Mouse (Mus musculus) CH12.LX (cell line): ENCODE measurements at regions not wholly inside any gene's neighbourhood (a gene's known extent, or its start where the extent isn't known, plus 50 kb on each side); places are given as distances from the start of the nearest gene placed in this dataset.

ENCODE experiments used
- CTCF ChIP-seq, 2 experiments: IDR thresholded peaks in 1 of 2; conservative IDR thresholded peaks in 1 of 2; 2 replicates each; pipeline ENCODE4 v1.5.1; 2011 to 2012; ENCODE audit warnings: low read depth in 2 of 2, low read length in 2 of 2, improper control_type of control experiment in 1 of 2, inconsistent platforms in 1 of 2, mild to moderate bottlenecking in 1 of 2, moderate library complexity in 1 of 2
- E2F4 ChIP-seq: IDR thresholded peaks from 2 replicates; pipeline ENCODE4 v1.6.1; 2011; ENCODE audit warnings: low read depth, low read length, improper control_type of control experiment; ENCODE audit not compliant: insufficient replicate concordance
- NELFE ChIP-seq: IDR thresholded peaks from 2 replicates; pipeline ENCODE4 v1.6.1; 2011; ENCODE audit warnings: low read depth, low read length, improper control_type of control experiment

GRCm38 (mm10) chr10:67713098-67713497 is 164.3 kb upstream of the Ado start:
- TF ChIP-seq E2F4: no peak
- no peak for TF ChIP-seq NELFE
- TF ChIP-seq CTCF (conservative IDR thresholded peaks at IDR 0.05 in 1 of 2, IDR thresholded peaks at IDR 0.05 in 1 of 2; ENCODE audit: low read depth in 2 of 2, low read length in 2 of 2): no peak
